Mouse (Mus musculus): ENCODE measurements around the gene Tmem37.

Gene Tmem37

DNA sequence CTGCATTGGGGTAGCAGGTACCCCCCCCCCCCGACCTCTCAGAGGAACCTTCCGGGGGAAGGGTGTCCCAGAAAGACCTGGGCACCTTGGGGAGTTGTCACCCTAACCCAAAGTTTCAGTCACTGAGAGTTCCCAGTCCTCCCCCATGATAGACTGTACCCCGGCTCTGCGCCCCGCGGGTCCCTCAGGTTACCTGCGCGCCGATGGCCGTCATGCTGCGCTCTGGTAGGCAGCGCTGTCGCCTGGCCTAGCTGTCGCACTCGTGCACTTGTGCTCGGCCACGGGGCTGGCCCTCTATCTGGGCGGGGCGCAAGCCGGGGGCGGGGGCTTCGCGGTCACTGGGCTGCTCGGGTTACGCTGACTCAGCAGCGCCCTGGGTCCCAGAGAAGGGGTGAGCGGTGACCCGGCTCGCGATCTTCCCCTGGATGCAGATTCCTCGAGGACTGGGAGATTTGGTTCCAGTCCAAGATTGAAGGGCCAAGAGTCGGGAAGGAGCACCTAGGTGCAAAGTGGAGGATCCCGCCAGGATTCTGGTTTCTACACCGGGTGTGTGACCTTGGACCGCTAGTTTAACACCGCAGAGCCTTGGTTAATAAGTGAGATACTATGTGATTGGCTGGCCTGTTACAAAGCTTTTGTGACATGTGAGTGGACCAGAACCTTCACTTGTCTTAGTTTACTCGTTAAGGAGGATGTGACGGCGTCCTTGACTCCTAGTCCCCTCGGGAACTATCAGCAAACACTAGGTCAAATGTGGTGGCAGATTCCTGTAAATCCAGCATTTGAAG is at the start of gene Tmem37:
TSS of gene Tmem37 (minus strand) at position 556 of the 788 bp plus-strand sequence.
- DNase-seq = peak; percentile 27 to 42

GRCm38 (mm10) chr1:120122634-120123383 is 48.9 kb upstream of the Tmem37 start:
- no peak for DNase-seq

- DNase-seq = no peak
These were observed 48.2 kb upstream of the Tmem37 start for GRCm38 (mm10) chr1:120121930-120122530.

- DNase-seq = peak; percentile 92 to 94
These were observed 47.3 kb upstream of the Tmem37 start, which contains the start of the genes Dbi and 3110009E18Rik for GRCm38 (mm10) chr1:120120969-120121811. Gene Dbi (minus strand): TSS chr1:120121078. Gene 3110009E18Rik (plus strand): TSS chr1:120121187.

DNA sequence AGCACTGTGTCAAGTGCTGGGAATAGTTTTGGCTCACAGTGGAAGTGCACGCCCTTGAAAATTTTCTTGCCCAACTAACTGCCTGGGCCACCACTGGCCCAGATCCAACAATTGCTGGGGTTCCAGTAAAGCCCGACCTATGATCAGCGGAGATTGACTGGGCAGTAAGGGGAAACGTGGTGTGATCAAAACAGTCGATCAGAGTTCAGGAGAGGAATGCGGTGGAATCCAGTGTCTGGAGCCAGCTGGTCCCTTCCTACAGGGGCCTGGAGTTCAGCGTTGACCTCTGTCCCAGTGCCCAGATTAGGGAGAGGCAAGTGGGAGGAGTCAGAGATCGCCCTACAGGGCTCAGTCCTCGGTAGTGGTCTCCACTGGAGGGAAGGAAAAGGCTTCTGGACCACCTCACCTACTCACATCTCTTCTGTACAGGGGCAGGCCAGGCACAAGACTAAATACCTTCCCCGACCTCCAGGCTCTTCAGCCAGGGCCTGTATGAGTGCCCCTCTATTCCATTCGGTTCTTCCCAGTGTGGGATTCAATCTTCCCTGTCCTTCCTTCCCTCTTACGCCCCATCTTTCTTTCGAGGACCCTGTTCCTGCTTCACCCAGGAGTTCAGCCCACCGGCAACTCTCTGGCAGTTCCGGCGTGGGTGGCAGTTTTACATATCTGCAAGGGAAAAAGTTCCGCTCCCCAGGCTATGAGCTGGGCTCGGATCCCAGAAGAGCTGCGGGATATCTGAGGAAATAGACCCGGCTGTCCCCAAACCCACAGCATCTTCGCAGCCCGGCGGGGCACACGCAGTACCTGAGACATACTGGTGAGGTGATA is 46.5 kb upstream of the Tmem37 start:
- no peak for DNase-seq

GRCm38 (mm10) chr1:120119389-120119788 is 45.5 kb upstream of the Tmem37 start:
- DNase-seq = no peak

DNA sequence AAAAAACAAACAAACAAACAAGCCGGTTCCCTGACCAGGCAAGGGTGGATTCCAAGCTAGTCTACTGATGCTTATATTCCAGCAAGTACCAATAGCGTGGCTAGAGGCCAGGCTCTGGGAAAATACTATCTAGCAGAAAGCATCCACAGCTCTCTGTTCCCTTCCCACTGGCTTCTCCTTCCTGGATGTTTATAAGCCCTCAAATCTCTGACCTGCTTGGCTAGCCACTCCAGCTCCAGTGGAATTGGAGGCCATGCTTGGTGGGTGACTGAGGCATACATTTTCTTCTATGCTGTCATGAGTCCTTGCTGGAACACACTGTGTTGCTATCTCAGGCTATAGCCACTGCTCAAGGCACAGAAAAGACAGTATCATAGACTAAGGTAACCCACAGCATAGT is 45.0 kb upstream of the Tmem37 start:
- DNase-seq = no peak

- no peak for DNase-seq
These were observed 42.2 kb upstream of the Tmem37 start for GRCm38 (mm10) chr1:120116106-120116505.

GRCm38 (mm10) chr1:120115671-120116081 is 41.8 kb upstream of the Tmem37 start:
- DNase-seq = no peak

DNA sequence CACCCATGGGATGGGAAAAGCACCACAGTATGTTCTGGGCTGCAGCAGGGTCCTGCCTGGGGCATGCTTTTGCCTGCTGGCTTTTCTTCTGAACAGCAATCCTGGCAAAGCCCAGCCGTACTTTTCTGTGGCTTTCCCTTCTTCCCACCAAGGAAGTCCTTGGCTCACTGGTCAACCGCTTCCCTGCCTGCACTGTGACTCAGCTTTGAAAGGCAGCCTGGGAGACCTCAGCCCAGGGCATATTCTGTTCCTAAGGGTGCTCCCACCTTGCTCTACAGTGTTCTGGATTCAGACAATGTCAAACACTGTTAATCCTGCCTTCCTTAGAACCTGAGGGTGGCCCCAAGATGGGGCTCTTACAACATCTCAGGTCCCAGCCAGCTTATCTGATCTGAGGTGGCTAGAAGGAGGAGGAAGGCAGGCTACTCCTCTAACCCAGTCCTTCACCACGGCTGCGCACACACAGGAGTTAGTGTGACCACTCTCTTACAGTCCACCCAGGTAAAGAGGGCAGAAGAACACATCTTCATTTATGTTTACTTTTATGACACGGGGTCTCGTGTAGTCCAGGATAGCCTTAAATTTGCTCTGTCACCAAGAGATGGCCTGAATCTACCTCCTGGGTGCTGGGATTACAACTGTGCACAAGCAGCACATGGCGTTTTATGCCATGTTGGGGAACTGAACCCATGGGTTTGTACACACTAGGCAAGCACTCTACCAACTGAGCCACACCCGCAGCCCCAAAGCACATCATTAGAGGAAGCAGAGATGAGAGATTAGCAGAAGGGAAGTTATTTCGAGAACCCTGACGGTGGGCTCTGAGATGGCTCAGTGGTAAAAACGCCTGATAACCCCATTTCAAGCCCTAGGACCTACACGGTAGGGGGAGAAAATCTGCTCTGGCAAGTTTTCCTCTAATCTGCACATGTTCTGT is 38.6 kb upstream of the Tmem37 start:
- no peak for DNase-seq

GRCm38 (mm10) chr1:120111766-120112165 is 37.9 kb upstream of the Tmem37 start:
- DNase-seq = no peak

DNA sequence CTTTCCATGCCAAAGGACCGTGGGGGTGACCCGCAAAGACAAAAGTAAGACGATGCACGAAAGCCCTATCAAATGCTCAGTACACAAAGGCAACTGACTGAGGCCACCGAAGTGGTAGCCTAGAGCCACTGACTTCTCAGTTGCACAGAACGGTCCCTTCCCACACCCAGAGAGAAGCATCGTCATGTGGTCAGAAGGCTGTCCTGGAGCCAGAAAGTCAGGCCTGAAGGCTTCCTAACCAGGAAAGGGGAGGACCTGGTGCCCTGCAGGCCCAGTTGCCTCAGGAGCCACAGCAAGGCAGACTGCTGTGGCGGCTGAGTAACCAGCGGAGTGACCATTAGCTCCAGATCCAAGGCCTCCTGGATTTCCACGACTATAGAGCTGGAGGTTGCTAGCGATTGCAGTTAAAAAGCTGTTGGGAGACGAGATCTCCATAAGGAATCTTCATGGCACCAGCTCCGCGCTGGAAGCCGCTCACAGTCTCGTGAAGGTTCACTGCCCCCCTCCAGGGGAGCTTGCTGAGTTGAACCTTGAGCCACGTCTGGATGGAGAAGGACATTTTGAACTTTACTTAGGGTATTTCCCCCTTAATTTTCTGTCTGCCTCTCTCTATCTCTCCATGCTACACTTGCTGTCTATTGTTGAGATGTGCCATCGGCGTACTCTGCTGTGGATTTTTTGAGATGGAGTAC is 36.0 kb upstream of the Tmem37 start:
- no peak for DNase-seq

GRCm38 (mm10) chr1:120105556-120105959 is 31.7 kb upstream of the Tmem37 start:
- no peak for DNase-seq

DNA sequence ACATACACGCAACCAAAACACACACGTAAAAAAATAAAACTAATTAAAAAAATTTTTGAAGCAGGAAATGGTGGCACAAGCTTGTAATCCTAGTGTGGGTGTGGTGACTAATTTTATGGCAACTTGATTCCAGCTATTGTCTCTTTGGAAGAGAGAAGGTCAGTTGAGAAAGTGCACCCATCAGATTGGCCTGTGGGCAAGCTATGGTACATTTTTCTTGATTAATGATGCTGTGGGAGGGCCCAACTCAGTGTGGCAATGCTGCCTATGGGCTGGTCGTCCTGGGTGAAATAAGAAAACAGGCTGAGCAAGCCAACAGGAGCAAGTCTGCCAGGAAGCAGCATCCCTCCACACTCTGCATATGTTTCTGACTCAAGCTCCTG is 27.3 kb upstream of the Tmem37 start:
- DNase-seq = no peak

- DNase-seq = no peak
These were observed 26.8 kb upstream of the Tmem37 start for GRCm38 (mm10) chr1:120100456-120101226.

DNA sequence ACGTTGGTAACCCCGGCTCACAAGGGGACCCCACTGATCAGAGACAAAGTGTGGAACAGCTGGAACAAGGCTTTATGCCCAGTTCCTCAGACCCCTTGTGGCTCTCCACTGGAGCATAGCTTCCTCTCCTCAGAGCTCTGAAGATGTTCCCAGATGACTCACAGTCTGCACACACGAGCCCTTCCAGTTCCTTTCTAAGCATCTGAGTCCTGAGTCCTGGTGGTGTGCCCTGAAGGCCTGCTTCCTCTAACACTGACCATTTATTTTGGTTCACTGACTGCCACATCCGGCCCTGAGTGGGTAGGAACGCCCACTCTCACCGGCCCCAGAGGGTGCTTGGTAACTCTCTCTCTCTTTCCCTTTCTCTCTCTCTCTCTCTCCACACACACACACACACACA is 25.6 kb upstream of the Tmem37 start:
- DNase-seq = peak; percentile 35 to 53

GRCm38 (mm10) chr1:120098327-120098726 is 24.5 kb upstream of the Tmem37 start:
- DNase-seq = peak; percentile 43 to 79

- no peak for DNase-seq
These were observed 21.0 kb upstream of the Tmem37 start for GRCm38 (mm10) chr1:120094920-120095319.
